Mouse (Mus musculus): ENCODE data around the gene Baz2a.
A peak's percentile ranks its signal among the peaks of the same experiment; 100 is the strongest.

The Baz2a gene

DNA sequence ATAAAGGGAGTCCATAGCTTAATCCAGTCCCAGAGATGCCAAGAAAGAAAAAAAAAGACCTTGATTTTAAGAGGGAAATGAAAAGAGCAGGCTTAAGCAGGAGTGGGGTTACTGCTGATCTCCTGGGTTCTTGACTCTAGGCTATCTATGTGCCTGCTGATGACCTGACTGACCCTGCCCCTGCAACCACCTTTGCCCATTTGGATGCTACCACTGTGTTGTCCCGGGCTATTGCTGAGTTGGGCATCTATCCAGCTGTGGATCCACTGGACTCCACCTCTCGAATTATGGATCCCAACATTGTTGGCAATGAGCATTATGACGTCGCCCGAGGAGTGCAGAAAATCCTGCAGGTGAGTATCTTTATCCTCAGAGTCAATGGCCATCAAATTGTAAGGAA is 3.2 kb upstream of the Baz2a start:
- TF ChIP-seq NANOG (IDR thresholded peaks at IDR 0.05; ENCODE audit: borderline replicate concordance, low read length) (no peak), CTCF (conservative IDR thresholded peaks at IDR 0.05; ENCODE audit: low read length) (no peak), POU5F1 (IDR thresholded peaks at IDR 0.05; ENCODE audit: borderline replicate concordance, low read length) (no peak)
- Histone ChIP-seq H3K4me1 (replicated peaks; ENCODE audit: low read depth, low read length) (peaks cover 60% of the 10 kb centered on the region), H3K36me3 (ENCODE audit: insufficient read depth, low read length) (peaks cover 69% of the 10 kb centered on the region), H3K27me3 (ENCODE audit: insufficient read depth, low read length) (no peaks in the 10 kb centered on the region), H3K9me3 (ENCODE audit: low read length) (no peaks in the 10 kb centered on the region), H3K4me3 (replicated peaks; ENCODE audit: low read length) (no peak overlapping the region)

DNA sequence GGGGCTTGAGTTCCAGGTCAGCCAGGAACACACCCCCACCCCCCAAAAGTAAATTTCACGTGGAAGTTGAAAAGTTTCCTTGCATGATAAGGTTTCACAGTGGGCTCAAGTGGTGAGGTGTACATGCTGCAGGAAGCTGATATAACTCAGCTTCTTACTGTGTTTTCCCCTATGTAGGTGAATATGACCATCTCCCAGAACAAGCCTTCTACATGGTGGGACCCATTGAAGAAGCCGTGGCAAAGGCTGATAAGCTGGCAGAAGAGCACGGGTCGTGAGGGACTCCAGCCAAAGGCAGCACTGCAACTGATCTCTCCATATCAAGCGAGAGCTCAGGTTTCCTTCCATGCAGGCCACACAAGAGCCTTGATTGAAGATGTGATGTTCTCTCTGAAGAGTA is 1.5 kb upstream of the Baz2a start:
- H3K9me3 ChIP-seq (ENCODE audit: low read length): no peaks in the 10 kb centered on the region
- H3K27me3 ChIP-seq (ENCODE audit: insufficient read depth, low read length): no peaks in the 10 kb centered on the region
- no peak overlapping the region for H3K4me3 ChIP-seq (replicated peaks; ENCODE audit: low read length)
- H3K4me1 ChIP-seq (replicated peaks; ENCODE audit: low read depth, low read length): peaks cover 72% of the 10 kb centered on the region
- peaks cover 57% of the 10 kb centered on the region for H3K36me3 ChIP-seq (ENCODE audit: insufficient read depth, low read length)
- TF ChIP-seq NANOG (IDR thresholded peaks at IDR 0.05; ENCODE audit: borderline replicate concordance, low read length) (no peak), CTCF (conservative IDR thresholded peaks at IDR 0.05; ENCODE audit: low read length) (no peak), POU5F1 (IDR thresholded peaks at IDR 0.05; ENCODE audit: borderline replicate concordance, low read length) (no peak)

DNA sequence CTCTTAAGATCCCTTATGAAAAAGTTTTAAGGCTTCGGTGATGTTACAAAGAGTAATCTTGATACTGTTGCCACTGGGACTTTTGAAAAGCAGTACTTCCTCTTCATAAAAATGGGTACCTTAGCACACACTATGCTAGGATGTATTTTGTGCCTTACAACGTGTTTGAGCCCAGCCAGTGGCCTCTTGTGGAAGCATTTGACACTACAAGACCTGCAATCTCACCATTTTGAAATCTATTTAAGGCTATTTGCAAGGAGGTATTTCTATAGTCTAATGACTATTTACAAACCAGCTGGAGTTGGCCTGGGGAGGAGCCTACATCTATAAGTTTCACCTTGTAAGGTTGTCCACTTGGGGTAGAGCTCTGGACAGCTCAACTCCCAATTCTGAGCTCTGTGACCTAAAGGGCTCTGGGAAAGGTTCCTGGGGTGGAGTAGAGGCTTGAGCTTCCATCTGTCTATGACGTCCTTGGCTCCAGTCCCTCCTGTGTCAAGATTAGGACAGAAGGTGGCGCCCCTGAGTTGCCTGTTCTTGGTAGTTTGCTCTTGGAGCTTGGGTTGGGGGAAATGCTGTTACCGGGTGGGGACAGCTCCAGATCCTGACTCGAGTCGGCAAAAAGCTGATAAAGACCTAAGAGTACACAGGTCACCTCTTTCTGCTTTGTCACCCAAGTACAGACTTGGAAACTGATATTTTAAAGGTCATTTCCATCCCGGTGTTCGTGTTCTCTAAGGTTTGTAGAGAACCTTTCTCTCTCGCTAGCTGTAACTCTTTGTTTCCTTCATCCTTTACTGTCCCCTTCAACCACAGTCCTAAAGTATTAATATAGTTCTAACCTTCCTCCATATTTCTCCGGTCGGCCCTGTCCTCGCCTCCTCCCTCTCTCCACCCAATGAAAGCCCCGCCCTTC is 470 bp upstream of the Baz2a start:
- peak overlapping the region; percentile 98 for H3K4me3 ChIP-seq (replicated peaks; ENCODE audit: low read length)

DNA sequence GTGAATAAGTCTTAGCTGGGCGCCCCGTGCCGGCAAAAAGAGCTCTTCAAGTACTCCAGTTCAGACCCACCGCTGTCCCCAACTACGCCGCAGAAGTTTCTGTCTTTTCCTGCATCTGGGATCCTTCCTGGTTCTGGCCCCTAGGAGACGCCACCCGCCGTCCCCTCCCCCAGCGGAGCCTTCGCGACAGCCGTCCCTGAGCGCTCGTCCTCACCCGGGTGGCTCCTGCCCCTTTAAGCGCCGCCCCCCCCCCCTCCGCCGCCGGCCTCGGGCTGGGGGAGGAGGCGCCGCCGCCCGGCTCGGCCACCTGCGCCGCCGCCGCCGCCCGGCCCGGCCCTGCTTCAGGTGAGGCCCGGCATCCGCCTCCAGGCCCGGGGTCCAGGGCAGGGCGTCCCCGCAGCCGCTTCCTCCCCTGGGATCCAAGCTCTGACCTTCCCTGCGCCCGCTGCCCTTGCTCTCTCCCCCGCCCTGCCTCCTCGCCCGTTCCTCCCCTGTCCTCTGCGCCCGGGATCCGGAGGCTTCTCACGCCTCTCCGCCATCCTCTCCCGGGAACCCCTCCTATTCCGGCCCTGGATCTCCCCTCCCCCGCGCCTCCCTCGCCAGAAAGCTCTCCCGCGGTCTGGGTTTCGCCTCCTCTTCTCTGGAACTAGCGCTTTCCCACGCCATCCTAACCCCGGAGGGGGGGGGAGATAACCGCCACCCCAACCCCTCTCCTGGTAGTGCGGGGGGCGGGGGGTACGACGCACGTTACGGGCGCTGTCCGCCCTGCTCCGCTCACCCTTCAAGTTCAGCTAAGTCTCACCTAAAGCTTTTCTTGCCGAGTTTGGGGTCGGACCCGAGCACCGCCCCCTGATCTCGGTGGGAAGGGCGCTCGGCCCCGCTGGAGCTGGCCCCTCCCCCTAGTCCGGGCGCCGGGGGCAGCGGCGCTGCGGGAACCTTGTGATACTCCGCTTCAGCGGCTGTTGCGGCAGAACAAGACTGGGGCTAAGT is 1.4 kb downstream of the Baz2a start:
- peaks cover 65% of the 10 kb centered on the region for H3K4me1 ChIP-seq (replicated peaks; ENCODE audit: low read depth, low read length)
- no peak for TF ChIP-seq POU5F1 (IDR thresholded peaks at IDR 0.05; ENCODE audit: borderline replicate concordance, low read length)
- TF ChIP-seq CTCF (conservative IDR thresholded peaks at IDR 0.05; ENCODE audit: low read length): peak; percentile 12; the same call in 1 of the 2 replicates
- H3K4me3 ChIP-seq (replicated peaks; ENCODE audit: low read length): peak overlapping the region; percentile 98
- H3K9me3 ChIP-seq (ENCODE audit: low read length): no peaks in the 10 kb centered on the region
- H3K36me3 ChIP-seq (ENCODE audit: insufficient read depth, low read length): peaks cover 28% of the 10 kb centered on the region
- H3K27me3 ChIP-seq (ENCODE audit: insufficient read depth, low read length): no peaks in the 10 kb centered on the region

More for the DNA sequence above, 470 bp upstream of the Baz2a start:
- peaks cover 72% of the 10 kb centered on the region for H3K4me1 ChIP-seq (replicated peaks; ENCODE audit: low read depth, low read length)
- H3K36me3 ChIP-seq (ENCODE audit: insufficient read depth, low read length): peaks cover 47% of the 10 kb centered on the region
- no peaks in the 10 kb centered on the region for H3K27me3 ChIP-seq (ENCODE audit: insufficient read depth, low read length)
- TF ChIP-seq CTCF (conservative IDR thresholded peaks at IDR 0.05; ENCODE audit: low read length): peak; percentile 54; the same call in 1 of the 2 replicates
- TF ChIP-seq NANOG (IDR thresholded peaks at IDR 0.05; ENCODE audit: borderline replicate concordance, low read length): no peak
- no peak for TF ChIP-seq POU5F1 (IDR thresholded peaks at IDR 0.05; ENCODE audit: borderline replicate concordance, low read length)
- H3K9me3 ChIP-seq (ENCODE audit: low read length): no peaks in the 10 kb centered on the region

DNA sequence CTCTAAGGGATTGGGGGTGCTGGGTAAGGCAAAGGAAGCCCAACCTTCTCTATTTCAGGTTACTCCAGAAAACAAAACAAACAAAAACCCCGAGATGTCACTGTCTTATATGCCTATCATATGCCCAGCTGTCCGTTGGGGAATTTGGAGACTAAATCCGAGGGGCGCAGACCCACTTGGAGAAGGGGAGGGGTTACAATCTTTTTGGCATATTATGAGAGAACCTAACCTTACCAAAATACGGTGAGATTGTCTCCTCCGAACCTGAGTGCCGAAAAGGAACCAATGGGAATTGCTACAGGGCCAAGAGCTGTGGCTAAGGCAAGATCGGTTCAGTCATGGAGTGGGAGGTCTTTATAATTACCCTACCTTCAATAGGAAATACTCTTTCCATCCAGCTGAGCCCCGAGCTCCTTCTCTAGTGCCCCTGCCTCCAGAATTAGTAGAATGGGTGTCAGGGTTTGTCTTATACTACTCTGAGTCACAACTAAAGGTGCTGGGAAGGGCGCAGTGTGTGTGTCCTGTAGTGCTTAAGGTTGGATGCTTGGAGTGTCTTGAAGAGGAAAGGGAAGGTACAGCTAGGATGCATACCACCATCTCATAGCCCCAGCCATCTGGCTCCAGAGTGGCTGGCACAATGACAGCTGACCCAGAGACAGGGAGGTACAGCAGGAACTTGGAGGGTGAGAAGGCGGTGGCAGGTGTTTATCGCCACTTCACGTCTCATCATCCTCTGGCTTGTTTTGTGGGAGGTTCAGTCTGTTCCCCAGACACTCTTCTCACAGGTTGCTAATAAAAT is 2.3 kb downstream of the Baz2a start:
- peaks cover 19% of the 10 kb centered on the region for H3K36me3 ChIP-seq (ENCODE audit: insufficient read depth, low read length)
- H3K27me3 ChIP-seq (ENCODE audit: insufficient read depth, low read length): no peaks in the 10 kb centered on the region
- peak overlapping the region; percentile 98 for H3K4me3 ChIP-seq (replicated peaks; ENCODE audit: low read length)
- H3K4me1 ChIP-seq (replicated peaks; ENCODE audit: low read depth, low read length): peaks cover 65% of the 10 kb centered on the region
- no peak for TF ChIP-seq POU5F1 (IDR thresholded peaks at IDR 0.05; ENCODE audit: borderline replicate concordance, low read length)
- no peak for TF ChIP-seq NANOG (IDR thresholded peaks at IDR 0.05; ENCODE audit: borderline replicate concordance, low read length)
- TF ChIP-seq CTCF (conservative IDR thresholded peaks at IDR 0.05; ENCODE audit: low read length): no peak
- H3K9me3 ChIP-seq (ENCODE audit: low read length): no peaks in the 10 kb centered on the region

DNA sequence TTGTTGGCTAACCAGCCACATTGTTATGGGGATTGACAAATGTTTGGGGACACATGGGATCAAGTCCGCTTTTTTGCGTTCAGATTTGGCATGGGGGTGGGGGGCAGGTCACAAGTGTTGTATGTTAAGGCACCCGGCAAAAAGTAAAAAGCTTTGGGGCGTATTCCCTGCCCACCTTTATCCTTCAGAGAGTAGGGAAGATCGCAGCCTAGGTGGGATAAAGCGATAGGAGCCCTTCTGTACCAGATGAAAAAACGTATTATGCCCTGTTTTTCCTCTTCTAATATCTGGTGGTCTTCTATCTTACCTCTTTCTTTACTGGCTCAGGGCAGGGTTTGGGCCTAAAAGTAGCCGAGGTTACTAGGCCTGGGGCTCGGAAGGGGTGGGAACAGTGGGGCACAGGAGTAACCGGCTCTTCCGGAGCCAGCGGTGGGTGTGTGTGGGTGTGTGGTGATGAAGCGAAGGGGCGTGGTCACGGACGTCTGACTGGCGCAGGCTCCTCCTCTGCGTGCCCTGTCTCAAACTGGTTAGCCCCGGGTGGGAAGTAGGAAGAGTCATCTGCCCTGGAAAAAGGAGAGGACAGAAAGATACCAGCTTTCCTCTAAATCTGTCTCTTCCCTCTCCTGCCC is 3.1 kb downstream of the Baz2a start:
- TF ChIP-seq CTCF (conservative IDR thresholded peaks at IDR 0.05; ENCODE audit: low read length) (no peak), NANOG (IDR thresholded peaks at IDR 0.05; ENCODE audit: borderline replicate concordance, low read length) (no peak), POU5F1 (IDR thresholded peaks at IDR 0.05; ENCODE audit: borderline replicate concordance, low read length) (no peak)
- peaks cover 11% of the 10 kb centered on the region for H3K36me3 ChIP-seq (ENCODE audit: insufficient read depth, low read length)
- peaks cover 63% of the 10 kb centered on the region for H3K4me1 ChIP-seq (replicated peaks; ENCODE audit: low read depth, low read length)
- peak overlapping the region; percentile 98 for H3K4me3 ChIP-seq (replicated peaks; ENCODE audit: low read length)
- no peaks in the 10 kb centered on the region for H3K27me3 ChIP-seq (ENCODE audit: insufficient read depth, low read length)
- no peaks in the 10 kb centered on the region for H3K9me3 ChIP-seq (ENCODE audit: low read length)

DNA sequence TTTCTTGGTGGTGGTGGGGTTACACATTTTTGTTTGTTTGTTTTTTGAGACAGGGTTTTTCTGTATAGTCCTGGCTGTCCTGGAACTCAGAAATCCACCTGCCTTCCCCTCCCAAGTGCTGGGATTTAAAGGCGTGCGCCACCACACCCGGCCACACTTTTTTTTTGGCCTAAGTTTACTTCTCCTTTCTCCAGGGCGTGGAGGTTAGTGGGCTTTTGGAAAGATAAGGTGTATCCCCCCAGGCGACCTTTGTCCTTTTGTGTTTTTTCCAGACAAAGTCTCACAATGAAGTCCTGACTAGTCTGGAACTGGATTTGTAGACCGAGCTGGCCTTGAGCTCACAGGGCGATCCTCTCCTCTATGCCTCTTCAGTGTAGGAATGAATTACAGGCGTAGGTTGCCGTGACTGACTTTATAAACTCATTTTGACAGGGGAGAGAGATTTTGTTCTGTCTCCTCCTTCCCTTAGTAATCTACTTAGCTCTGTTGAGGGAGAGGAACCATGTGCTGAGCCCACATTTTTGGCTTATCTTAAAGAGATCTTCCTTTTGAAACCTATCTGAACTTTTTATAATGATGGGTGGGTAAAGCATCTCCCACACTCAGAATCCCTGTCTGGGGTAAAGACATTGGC is 3.7 kb downstream of the Baz2a start:
- Histone ChIP-seq H3K4me1 (replicated peaks; ENCODE audit: low read depth, low read length) (peaks cover 67% of the 10 kb centered on the region), H3K36me3 (ENCODE audit: insufficient read depth, low read length) (peaks cover 9% of the 10 kb centered on the region), H3K27me3 (ENCODE audit: insufficient read depth, low read length) (no peaks in the 10 kb centered on the region), H3K9me3 (ENCODE audit: low read length) (no peaks in the 10 kb centered on the region), H3K4me3 (replicated peaks; ENCODE audit: low read length) (peak overlapping the region; percentile 98)
- TF ChIP-seq POU5F1 (IDR thresholded peaks at IDR 0.05; ENCODE audit: borderline replicate concordance, low read length): no peak
- peak; percentile 42; the same call in 1 of the 2 replicates for TF ChIP-seq NANOG (IDR thresholded peaks at IDR 0.05; ENCODE audit: borderline replicate concordance, low read length)
- TF ChIP-seq CTCF (conservative IDR thresholded peaks at IDR 0.05; ENCODE audit: low read length): no peak
